Mouse (Mus musculus): ENCODE measurements around the gene Fgfr2. TPM values are rescaled to one million over a fixed set of nuclear protein-coding genes. Genes with fewer than 3 reads are reported as not detected.

Gene Fgfr2
- polyA plus RNA-seq, 1 experiment = 59.9 TPM

DNA sequence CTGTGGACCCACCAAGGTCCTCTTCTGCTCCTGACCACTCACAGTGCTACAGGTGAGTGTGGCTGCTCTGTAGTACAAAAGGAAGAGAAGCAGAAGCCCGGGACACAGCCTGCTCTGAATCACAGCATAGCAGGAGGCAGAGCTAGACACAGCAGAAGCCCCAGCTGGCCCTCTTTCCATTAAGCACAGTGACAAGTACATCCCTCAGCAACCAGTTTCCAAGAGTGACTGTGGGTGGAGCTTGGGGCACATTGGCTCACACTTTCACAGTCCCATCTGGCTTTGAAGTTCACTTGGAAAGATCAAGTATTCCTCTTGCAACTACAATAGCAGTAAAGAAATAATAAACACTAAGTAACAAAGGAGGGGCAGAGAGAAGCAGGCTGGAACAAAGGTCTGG lies 838.4 kb downstream of the Fgfr2 start:
- Histone ChIP-seq H3K27ac (ENCODE audit: insufficient read depth, low read length) (no peak overlapping the region), H3K4me1 (ENCODE audit: control insufficient read depth, insufficient read depth, low read length) (peaks cover 4% of the 10 kb centered on the region; the same call in 1 of the 2 replicates), H3K4me3 (ENCODE audit: insufficient read depth, low read length) (no peak overlapping the region)
- TF ChIP-seq CTCF (IDR thresholded peaks at IDR 0.05; ENCODE audit: borderline replicate concordance, insufficient read depth, low read length) = no peak
- TF ChIP-seq POLR2A (IDR thresholded peaks at IDR 0.05; ENCODE audit: low read depth, low read length) = no peak

DNA sequence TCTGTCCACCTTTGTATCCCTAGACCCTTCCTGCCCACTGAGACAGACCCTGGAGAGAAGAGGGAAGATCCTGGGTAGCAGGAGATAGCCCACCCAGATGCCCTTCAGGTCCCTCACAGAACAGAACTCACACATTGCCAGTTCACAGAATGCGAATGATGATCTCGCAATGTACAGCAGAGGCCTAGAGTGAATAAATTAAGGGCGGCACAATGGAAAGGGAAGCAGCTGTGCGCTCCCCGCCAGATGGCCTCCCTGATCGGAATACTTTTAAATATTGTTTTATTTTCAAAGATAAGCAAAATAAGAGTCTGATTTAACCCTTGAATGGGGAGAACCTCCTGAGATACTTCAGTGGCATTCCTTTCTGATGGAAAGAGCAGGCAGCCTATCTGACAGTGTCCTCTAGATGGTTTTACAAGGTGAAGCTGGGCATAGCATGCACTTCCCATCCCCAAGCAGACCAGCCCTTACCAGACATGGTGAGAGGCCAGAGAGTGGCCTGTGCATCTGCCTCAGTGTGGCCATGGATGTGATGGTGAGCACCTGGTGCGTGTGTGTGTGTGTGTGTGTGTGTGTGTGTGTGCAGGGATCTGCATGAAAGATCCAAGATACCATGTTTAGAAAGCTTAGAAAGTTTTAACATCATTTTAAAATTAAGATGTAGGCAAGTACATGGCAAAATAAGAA lies 839.0 kb downstream of the Fgfr2 start:
- Histone ChIP-seq H3K4me1 (ENCODE audit: control insufficient read depth, insufficient read depth, low read length) (peaks cover 4% of the 10 kb centered on the region; the same call in 1 of the 2 replicates), H3K4me3 (ENCODE audit: insufficient read depth, low read length) (no peak overlapping the region), H3K27ac (ENCODE audit: insufficient read depth, low read length) (no peak overlapping the region)
- TF ChIP-seq POLR2A (IDR thresholded peaks at IDR 0.05; ENCODE audit: low read depth, low read length) = no peak
- TF ChIP-seq CTCF (IDR thresholded peaks at IDR 0.05; ENCODE audit: borderline replicate concordance, insufficient read depth, low read length) = no peak

DNA sequence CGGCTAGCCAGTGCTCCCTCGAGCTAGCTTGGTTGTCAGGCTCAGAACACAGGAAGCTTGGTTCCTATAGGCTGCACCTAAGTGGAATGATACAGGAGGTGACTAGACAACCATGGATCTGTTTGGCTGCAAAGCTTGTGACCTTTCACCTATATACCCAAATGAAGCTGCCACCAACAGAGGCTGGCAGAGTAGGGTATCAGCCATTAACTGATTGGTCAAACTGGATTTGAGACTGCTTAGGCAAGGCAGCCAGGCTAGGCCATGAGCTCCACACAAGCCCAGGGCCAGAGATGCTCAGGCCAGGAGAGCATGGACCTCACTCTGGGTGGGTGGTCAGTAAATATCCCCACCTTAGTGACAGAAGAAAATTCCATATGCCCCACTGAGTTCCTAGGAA lies 840.6 kb downstream of the Fgfr2 start:
- no peak for TF ChIP-seq POLR2A (IDR thresholded peaks at IDR 0.05; ENCODE audit: low read depth, low read length)
- TF ChIP-seq CTCF (IDR thresholded peaks at IDR 0.05; ENCODE audit: borderline replicate concordance, insufficient read depth, low read length) = no peak
- H3K4me3 ChIP-seq (ENCODE audit: insufficient read depth, low read length) = no peak overlapping the region

DNA sequence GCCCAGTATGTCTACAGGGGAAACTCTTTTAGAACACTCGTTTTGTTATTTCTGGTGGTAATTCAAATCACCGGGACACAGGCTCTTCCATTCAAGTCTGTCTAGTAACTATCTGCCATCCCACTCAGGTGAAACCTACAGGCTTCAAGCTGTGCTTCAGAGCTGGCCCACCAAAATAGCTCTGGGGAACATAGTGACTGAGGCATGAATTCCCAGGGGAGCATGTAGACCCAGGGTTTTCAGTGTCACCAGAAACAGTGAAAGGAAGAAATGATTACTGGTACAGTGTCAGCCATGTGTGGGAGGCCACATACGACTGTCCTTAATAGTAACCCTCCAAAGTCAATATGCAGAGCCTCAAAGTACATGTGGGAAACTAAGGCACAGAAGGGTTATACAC lies 841.0 kb downstream of the Fgfr2 start:
- no peak overlapping the region for H3K27ac ChIP-seq (ENCODE audit: insufficient read depth, low read length)
- H3K4me1 ChIP-seq (ENCODE audit: control insufficient read depth, insufficient read depth, low read length) = peaks cover 4% of the 10 kb centered on the region; the same call in 1 of the 2 replicates
- H3K4me3 ChIP-seq (ENCODE audit: insufficient read depth, low read length) = no peak overlapping the region
- no peak for TF ChIP-seq CTCF (IDR thresholded peaks at IDR 0.05; ENCODE audit: borderline replicate concordance, insufficient read depth, low read length)

More for the DNA sequence above, 840.6 kb downstream of the Fgfr2 start:
- H3K4me1 ChIP-seq (ENCODE audit: control insufficient read depth, insufficient read depth, low read length) = peaks cover 4% of the 10 kb centered on the region; the same call in 1 of the 2 replicates
- H3K27ac ChIP-seq (ENCODE audit: insufficient read depth, low read length) = no peak overlapping the region

DNA sequence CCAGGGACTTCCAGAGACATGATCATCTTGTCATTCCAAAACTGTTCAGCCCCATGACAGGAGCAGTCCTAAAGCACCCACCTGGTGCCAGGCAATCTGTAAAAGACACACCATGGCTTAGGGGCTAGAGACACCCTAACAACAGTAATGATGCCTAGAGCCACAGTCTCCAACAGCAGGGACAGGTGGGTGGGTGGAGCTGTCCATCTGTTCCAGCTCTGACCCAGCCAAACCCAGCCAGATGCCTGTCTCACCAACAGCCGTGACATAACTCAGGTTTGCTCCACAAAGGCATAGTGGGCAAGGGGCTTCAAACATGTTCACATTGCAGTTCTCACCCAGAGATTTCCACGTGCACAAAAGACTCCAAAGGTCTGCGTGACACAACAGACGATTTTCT lies 841.4 kb downstream of the Fgfr2 start:
- peaks cover 4% of the 10 kb centered on the region; the same call in 1 of the 2 replicates for H3K4me1 ChIP-seq (ENCODE audit: control insufficient read depth, insufficient read depth, low read length)
- TF ChIP-seq POLR2A (IDR thresholded peaks at IDR 0.05; ENCODE audit: low read depth, low read length) = no peak
- no peak for TF ChIP-seq CTCF (IDR thresholded peaks at IDR 0.05; ENCODE audit: borderline replicate concordance, insufficient read depth, low read length)

DNA sequence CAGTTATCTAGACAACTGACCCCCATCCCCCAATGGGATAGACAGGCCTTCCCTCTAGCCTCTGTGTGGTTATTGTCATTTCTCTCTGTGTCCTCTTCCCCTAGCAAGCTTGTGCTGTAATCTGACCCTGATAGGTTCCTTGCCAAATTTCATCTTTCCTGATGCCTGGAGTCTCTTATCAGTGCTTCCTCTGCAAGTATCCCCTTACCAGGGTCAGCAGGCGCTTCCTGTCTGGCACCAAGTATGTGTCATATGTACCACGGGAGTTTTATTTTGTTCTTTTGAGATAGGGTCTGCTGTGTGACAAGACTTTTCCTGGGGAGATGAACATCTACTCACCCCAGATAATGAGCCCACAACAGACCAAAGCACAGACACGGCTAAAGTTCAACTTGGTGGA lies 844.5 kb downstream of the Fgfr2 start:
- H3K4me1 ChIP-seq (ENCODE audit: control insufficient read depth, insufficient read depth, low read length) = no peaks in the 10 kb centered on the region
- H3K4me3 ChIP-seq (ENCODE audit: insufficient read depth, low read length) = no peak overlapping the region
- TF ChIP-seq POLR2A (IDR thresholded peaks at IDR 0.05; ENCODE audit: low read depth, low read length) (no peak), CTCF (IDR thresholded peaks at IDR 0.05; ENCODE audit: borderline replicate concordance, insufficient read depth, low read length) (no peak)
- H3K27ac ChIP-seq (ENCODE audit: insufficient read depth, low read length) = no peak overlapping the region

More for the DNA sequence above, 841.4 kb downstream of the Fgfr2 start:
- Histone ChIP-seq H3K27ac (ENCODE audit: insufficient read depth, low read length) (no peak overlapping the region), H3K4me3 (ENCODE audit: insufficient read depth, low read length) (no peak overlapping the region)

DNA sequence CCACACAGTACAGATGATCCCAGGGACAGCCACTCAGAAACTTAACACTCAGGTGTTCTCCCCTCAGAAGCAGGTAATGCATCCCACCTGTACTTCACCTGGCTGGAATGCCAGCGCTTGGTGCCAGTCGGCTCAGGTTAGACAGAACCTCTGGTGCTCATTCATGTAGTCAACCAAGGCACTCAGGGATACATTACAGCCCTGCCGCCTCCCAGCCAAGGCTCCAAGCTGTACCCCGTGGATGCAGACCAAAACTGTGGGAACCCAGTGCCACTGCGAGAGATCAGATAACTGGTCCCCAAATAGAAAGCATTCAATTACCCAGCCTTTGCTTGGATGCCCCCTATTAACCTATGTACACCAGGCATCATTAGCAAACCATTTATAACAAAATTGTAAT lies 846.9 kb downstream of the Fgfr2 start:
- TF ChIP-seq CTCF (IDR thresholded peaks at IDR 0.05; ENCODE audit: borderline replicate concordance, insufficient read depth, low read length) = no peak
- TF ChIP-seq POLR2A (IDR thresholded peaks at IDR 0.05; ENCODE audit: low read depth, low read length) = no peak
- no peak overlapping the region for H3K4me3 ChIP-seq (ENCODE audit: insufficient read depth, low read length)
- H3K27ac ChIP-seq (ENCODE audit: insufficient read depth, low read length) = no peak overlapping the region
- no peaks in the 10 kb centered on the region for H3K4me1 ChIP-seq (ENCODE audit: control insufficient read depth, insufficient read depth, low read length)

DNA sequence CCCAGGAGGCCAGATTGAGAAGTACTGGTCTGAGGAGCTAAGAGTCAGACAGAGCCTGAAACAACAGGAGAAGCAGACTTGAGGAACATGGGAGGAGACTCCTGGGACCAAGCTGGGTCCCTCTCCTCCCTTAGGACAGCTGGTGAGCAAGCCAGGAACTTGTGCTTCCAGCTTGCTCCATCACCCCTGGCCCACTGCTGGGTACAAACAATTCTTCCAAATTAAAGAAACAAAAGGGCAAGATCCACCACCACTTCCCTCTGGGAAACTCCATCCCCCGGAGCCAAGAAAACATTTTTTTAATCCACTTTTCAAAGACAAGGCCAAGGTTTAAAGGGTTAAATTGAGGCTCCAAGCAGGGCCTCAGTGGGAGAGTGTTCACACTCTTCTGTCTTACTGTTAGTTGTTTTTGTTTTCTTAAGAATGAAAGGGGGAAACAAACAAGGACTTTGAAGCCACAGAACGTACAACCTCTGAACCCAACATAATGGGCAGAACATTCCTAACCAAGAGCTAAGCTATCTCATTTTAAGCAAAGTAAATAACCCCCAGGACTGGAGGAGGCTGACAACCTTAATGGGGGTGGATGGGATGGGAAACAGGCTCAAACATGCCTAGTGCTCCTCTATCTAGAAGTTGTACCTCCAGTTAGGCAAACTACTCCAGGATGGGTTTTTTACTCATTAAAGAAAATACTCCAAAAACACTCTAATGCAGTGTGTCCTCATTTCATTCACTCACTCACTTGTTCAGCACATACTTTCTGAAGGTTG lies 849.2 kb downstream of the Fgfr2 start:
- Histone ChIP-seq H3K4me1 (ENCODE audit: control insufficient read depth, insufficient read depth, low read length) (no peaks in the 10 kb centered on the region), H3K27ac (ENCODE audit: insufficient read depth, low read length) (no peak overlapping the region), H3K4me3 (ENCODE audit: insufficient read depth, low read length) (no peak overlapping the region)
- TF ChIP-seq POLR2A (IDR thresholded peaks at IDR 0.05; ENCODE audit: low read depth, low read length) = no peak
- TF ChIP-seq CTCF (IDR thresholded peaks at IDR 0.05; ENCODE audit: borderline replicate concordance, insufficient read depth, low read length) = no peak

DNA sequence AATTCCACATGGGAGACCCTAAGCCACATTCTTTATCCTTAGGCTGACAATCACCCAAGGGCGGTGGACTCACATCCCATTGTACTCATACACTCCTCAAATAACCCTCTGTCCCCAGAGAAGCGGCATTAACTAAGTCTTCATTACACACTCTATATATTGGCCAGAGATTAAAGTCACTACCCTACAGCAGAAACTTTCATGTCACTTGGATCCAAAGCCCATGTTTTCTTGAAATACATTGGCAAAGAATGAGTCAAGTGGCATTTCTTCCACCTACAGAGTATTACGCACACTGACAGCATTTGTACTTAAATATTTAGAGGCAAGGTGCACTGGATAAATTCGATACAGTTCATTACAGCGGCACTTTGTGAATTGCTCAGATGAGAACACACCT lies 850.2 kb downstream of the Fgfr2 start:
- Histone ChIP-seq H3K4me3 (ENCODE audit: insufficient read depth, low read length) (no peak overlapping the region), H3K4me1 (ENCODE audit: control insufficient read depth, insufficient read depth, low read length) (no peaks in the 10 kb centered on the region), H3K27ac (ENCODE audit: insufficient read depth, low read length) (no peak overlapping the region)
- TF ChIP-seq CTCF (IDR thresholded peaks at IDR 0.05; ENCODE audit: borderline replicate concordance, insufficient read depth, low read length) (no peak), POLR2A (IDR thresholded peaks at IDR 0.05; ENCODE audit: low read depth, low read length) (no peak)

DNA sequence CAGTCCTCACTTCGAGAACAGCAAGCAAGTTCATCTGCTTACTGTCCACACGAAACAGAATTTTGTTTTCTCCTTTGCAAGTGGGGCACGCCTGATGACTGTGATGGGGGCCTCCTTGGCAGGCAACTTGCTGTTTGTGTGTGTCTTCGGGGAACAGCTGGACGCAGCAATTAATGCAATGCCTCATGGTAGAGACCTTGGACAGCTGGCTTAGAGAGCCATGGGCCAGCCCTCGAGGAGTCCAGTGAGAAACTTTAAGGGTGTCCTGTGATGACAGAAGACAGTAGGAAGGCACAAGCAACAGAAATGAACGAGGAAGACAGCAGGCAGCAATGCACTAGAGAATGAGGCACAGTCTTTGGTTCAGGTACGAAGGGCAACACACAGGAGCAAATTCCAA lies 852.8 kb downstream of the Fgfr2 start:
- H3K4me3 ChIP-seq (ENCODE audit: insufficient read depth, low read length) = no peak overlapping the region
- TF ChIP-seq POLR2A (IDR thresholded peaks at IDR 0.05; ENCODE audit: low read depth, low read length) (no peak), CTCF (IDR thresholded peaks at IDR 0.05; ENCODE audit: borderline replicate concordance, insufficient read depth, low read length) (no peak)
- H3K4me1 ChIP-seq (ENCODE audit: control insufficient read depth, insufficient read depth, low read length) = no peaks in the 10 kb centered on the region
- no peak overlapping the region for H3K27ac ChIP-seq (ENCODE audit: insufficient read depth, low read length)
